Mouse (Mus musculus) central nervous system, embryonic 11.5 days (tissue): ENCODE data around the gene Gm21258. TPM values are rescaled to one million over a fixed set of nuclear protein-coding genes. Genes with fewer than 3 reads are reported as not detected.

Experiments
- polyA plus RNA-seq: library from polyadenylated mRNA; depleted of rRNA; stranded (reverse); fragments of >200 nt; gene quantifications from 2 replicates; pipeline ENCODE4 v1.2.3, GENCODE M21; 2012; rRNA removed

Gene Gm21258
- not detected in 2 replicates for polyA plus RNA-seq

DNA sequence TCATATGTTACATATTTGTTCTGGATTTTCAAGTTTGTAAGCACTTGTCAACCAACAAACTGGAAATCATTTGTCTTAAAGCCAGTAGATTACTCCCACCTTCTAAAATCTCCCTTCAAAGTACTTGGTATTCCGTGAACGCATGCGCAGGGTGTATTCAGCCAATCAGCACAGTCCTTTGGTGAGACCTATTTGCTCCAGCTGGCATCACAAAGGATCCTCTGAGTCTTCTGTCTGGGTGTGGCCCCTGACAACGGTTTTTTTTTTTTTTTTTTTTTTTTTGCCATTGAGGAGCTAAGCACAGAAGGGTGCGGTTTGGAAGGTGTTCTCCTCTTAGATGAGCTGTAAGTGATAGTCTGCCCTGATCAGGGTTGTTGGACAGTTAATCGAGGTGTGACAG lies at the start of gene Gm21258:
Gm21258 (plus strand) TSS at position 301 of the 400 bp plus-strand sequence.

